Mouse (Mus musculus): ENCODE data around the gene A630095E13Rik. TPM values are rescaled to one million over a fixed set of nuclear protein-coding genes. Genes with fewer than 3 reads are reported as not detected.

The A630095E13Rik gene
- 0.39 TPM for polyA plus RNA-seq (2014; fragmentation: Illumina TruSeq; extraction: RNeasy Lipid Tissue Mini Kit (QIAGEN cat#74804); ENCODE audit: low read depth, low replicate concordance)

DNA sequence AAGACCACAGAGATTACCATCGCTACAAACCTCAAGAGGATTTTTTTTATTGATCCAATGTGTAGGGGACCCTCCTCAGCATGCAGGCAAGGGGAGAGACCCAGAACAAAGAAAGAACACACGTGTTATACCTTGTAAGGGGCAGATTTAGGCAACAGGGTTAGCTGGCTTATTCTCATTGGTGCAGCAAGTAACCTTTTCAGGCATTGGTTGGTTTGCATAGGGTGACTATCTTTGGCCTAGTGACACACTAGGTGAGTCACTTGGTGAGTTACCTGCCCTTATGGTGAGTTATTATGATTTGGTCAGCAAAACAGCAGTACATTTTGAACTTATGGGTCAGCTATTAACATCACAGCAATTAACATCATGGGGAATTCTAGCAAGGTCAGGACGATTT is at the start of gene A630095E13Rik:
TSS of gene A630095E13Rik (minus strand) at position 101 of the 400 bp plus-strand sequence.

DNA sequence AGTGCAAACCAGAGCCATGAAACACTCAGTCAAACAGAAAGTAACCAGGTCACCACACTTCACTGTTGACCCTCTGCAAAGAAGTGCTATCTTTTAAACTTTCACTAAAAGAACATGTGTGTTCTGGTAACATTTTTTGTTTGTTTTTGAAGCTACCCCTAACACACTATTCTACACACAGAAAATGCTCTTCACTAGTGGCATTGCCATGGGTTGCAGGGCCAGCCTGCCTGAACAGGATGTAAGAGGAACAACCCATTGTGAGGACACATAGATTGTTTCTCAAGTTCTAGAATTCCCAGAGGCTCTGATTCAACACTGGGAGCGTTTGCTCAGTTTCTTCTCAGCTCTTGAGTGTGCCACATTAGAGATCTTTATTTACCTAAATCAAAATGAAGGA is 49.7 kb upstream of the A630095E13Rik start, which contains the start of gene Acrv1:
TSS of gene Acrv1 (plus strand) at position 301 of the 400 bp plus-strand sequence.

Other genes starting within 250 kb of the A630095E13Rik start
- not detected for gene Gm7257, start 211.5 kb downstream of the A630095E13Rik start, polyA plus RNA-seq (2014; fragmentation: Illumina TruSeq; extraction: RNeasy Lipid Tissue Mini Kit (QIAGEN cat#74804); ENCODE audit: low read depth, low replicate concordance)
- gene Gm9513, start 167.7 kb downstream of the A630095E13Rik start, polyA plus RNA-seq (2014; fragmentation: Illumina TruSeq; extraction: RNeasy Lipid Tissue Mini Kit (QIAGEN cat#74804); ENCODE audit: low read depth, low replicate concordance): not detected
- gene Gm5615, start 101.4 kb downstream of the A630095E13Rik start, polyA plus RNA-seq (2014; fragmentation: Illumina TruSeq; extraction: RNeasy Lipid Tissue Mini Kit (QIAGEN cat#74804); ENCODE audit: low read depth, low replicate concordance): not detected
- not detected for gene Gm17689, start 60.7 kb downstream of the A630095E13Rik start, polyA plus RNA-seq (2014; fragmentation: Illumina TruSeq; extraction: RNeasy Lipid Tissue Mini Kit (QIAGEN cat#74804); ENCODE audit: low read depth, low replicate concordance)
- gene Acrv1, start 49.8 kb upstream of the A630095E13Rik start, polyA plus RNA-seq (2014; fragmentation: Illumina TruSeq; extraction: RNeasy Lipid Tissue Mini Kit (QIAGEN cat#74804); ENCODE audit: low read depth, low replicate concordance): 502 TPM
- gene Chek1, start 83.7 kb upstream of the A630095E13Rik start, polyA plus RNA-seq (2014; fragmentation: Illumina TruSeq; extraction: RNeasy Lipid Tissue Mini Kit (QIAGEN cat#74804); ENCODE audit: low read depth, low replicate concordance): 42.3 TPM
- 220 TPM for gene Stt3a, start 124.3 kb upstream of the A630095E13Rik start, polyA plus RNA-seq (2014; fragmentation: Illumina TruSeq; extraction: RNeasy Lipid Tissue Mini Kit (QIAGEN cat#74804); ENCODE audit: low read depth, low replicate concordance)
- 45.5 TPM for gene Ei24, start 154.0 kb upstream of the A630095E13Rik start, polyA plus RNA-seq (2014; fragmentation: Illumina TruSeq; extraction: RNeasy Lipid Tissue Mini Kit (QIAGEN cat#74804); ENCODE audit: low read depth, low replicate concordance)
- gene Fez1, start 178.5 kb upstream of the A630095E13Rik start, polyA plus RNA-seq (2014; fragmentation: Illumina TruSeq; extraction: RNeasy Lipid Tissue Mini Kit (QIAGEN cat#74804); ENCODE audit: low read depth, low replicate concordance): 10.2 TPM

All from testis, adult 10 weeks (tissue).